Mouse (Mus musculus): ENCODE measurements at regions not wholly inside any gene's neighbourhood (a gene's known extent, or its start where the extent isn't known, plus 50 kb on each side); places are given as distances from the start of the nearest gene placed in this dataset.
A peak's percentile ranks its signal among the peaks of the same experiment; 100 is the strongest.

GRCm38 (mm10) chr2:54033277-54033676 is 52.1 kb downstream of the Rprm start:
- Histone ChIP-seq H3K4me3 (no peak overlapping the region), H3K4me2 (replicated peaks) (no peak overlapping the region), H3K9me3 (no peaks in the 10 kb centered on the region), H3K27me3 (no peaks in the 10 kb centered on the region), H3K4me1 (no peaks in the 10 kb centered on the region), H3K27ac (replicated peaks) (no peak overlapping the region), H3K9ac (replicated peaks) (no peak overlapping the region), H3K36me3 (no peaks in the 10 kb centered on the region)
- WGBS, result 89% methylated on average over 4 of the region's 4 CpGs
- ATAC-seq (replicated peaks), result no peak

GRCm38 (mm10) chr2:54028851-54029250 is 56.5 kb downstream of the Rprm start:
- 81% methylated on average over 2 of the region's 2 CpGs for WGBS
- no peak for ATAC-seq (replicated peaks)
- Histone ChIP-seq H3K4me2 (replicated peaks) (no peak overlapping the region), H3K36me3 (no peaks in the 10 kb centered on the region), H3K9ac (replicated peaks) (no peak overlapping the region), H3K27me3 (no peaks in the 10 kb centered on the region), H3K4me3 (no peak overlapping the region), H3K9me3 (no peaks in the 10 kb centered on the region), H3K27ac (replicated peaks) (no peak overlapping the region), H3K4me1 (no peaks in the 10 kb centered on the region)

- no peak overlapping the region for H3K4me2 ChIP-seq (replicated peaks)
- H3K27me3 ChIP-seq, result no peaks in the 10 kb centered on the region
- no peak overlapping the region for H3K9ac ChIP-seq (replicated peaks)
- ATAC-seq (replicated peaks), result no peak
- no peak overlapping the region for H3K27ac ChIP-seq (replicated peaks)
- WGBS, result 90% methylated on average over 4 of the region's 4 CpGs
- H3K4me3 ChIP-seq, result no peak overlapping the region
- H3K9me3 ChIP-seq, result no peaks in the 10 kb centered on the region
- no peaks in the 10 kb centered on the region for H3K4me1 ChIP-seq
- H3K36me3 ChIP-seq, result no peaks in the 10 kb centered on the region
These were observed 62.6 kb downstream of the Rprm start for GRCm38 (mm10) chr2:54022708-54023107.

GRCm38 (mm10) chr2:53990157-53990556 is 95.2 kb downstream of the Rprm start:
- no peak overlapping the region for H3K4me2 ChIP-seq (replicated peaks)
- no peaks in the 10 kb centered on the region for H3K4me1 ChIP-seq
- no peaks in the 10 kb centered on the region for H3K9me3 ChIP-seq
- H3K27ac ChIP-seq (replicated peaks), result no peak overlapping the region
- WGBS, result 69% methylated on average over 2 of the region's 2 CpGs
- H3K4me3 ChIP-seq, result no peak overlapping the region
- no peaks in the 10 kb centered on the region for H3K27me3 ChIP-seq
- no peak overlapping the region for H3K9ac ChIP-seq (replicated peaks)
- H3K36me3 ChIP-seq, result no peaks in the 10 kb centered on the region
- ATAC-seq (replicated peaks), result no peak

GRCm38 (mm10) chr2:53975707-53976106 is 109.6 kb downstream of the Rprm start:
- no peak overlapping the region for H3K27ac ChIP-seq (replicated peaks)
- no peaks in the 10 kb centered on the region for H3K4me1 ChIP-seq
- no peak overlapping the region for H3K4me3 ChIP-seq
- no peaks in the 10 kb centered on the region for H3K9me3 ChIP-seq
- ATAC-seq (replicated peaks), result 0 out of 2 replicates have a peak, but pooled peaks have one; percentile 57
- no peaks in the 10 kb centered on the region for H3K27me3 ChIP-seq
- H3K36me3 ChIP-seq, result no peaks in the 10 kb centered on the region
- WGBS, result 58% methylated on average over 4 of the region's 4 CpGs
- H3K4me2 ChIP-seq (replicated peaks), result no peak overlapping the region
- no peak overlapping the region for H3K9ac ChIP-seq (replicated peaks)

- 41% methylated on average over 1 of the region's 1 CpGs for WGBS
- H3K9ac ChIP-seq (replicated peaks), result no peak overlapping the region
- H3K27ac ChIP-seq (replicated peaks), result no peak overlapping the region
- no peaks in the 10 kb centered on the region for H3K36me3 ChIP-seq
- no peaks in the 10 kb centered on the region for H3K4me1 ChIP-seq
- H3K4me2 ChIP-seq (replicated peaks), result no peak overlapping the region
- ATAC-seq (replicated peaks), result no peak
- no peaks in the 10 kb centered on the region for H3K9me3 ChIP-seq
- no peak overlapping the region for H3K4me3 ChIP-seq
- no peaks in the 10 kb centered on the region for H3K27me3 ChIP-seq
These were observed 124.9 kb downstream of the Rprm start for GRCm38 (mm10) chr2:53960499-53960898.

- H3K36me3 ChIP-seq, result no peaks in the 10 kb centered on the region
- H3K9me3 ChIP-seq, result no peaks in the 10 kb centered on the region
- H3K4me2 ChIP-seq (replicated peaks), result no peak overlapping the region
- H3K4me1 ChIP-seq, result no peaks in the 10 kb centered on the region
- H3K27me3 ChIP-seq, result no peaks in the 10 kb centered on the region
- 48% methylated on average over 2 of the region's 2 CpGs for WGBS
- no peak overlapping the region for H3K4me3 ChIP-seq
- no peak for ATAC-seq (replicated peaks)
- H3K27ac ChIP-seq (replicated peaks), result no peak overlapping the region
- H3K9ac ChIP-seq (replicated peaks), result no peak overlapping the region
These were observed 137.1 kb downstream of the Rprm start for GRCm38 (mm10) chr2:53948237-53948636.

- Histone ChIP-seq H3K36me3 (no peaks in the 10 kb centered on the region), H3K4me1 (no peaks in the 10 kb centered on the region), H3K9ac (replicated peaks) (no peak overlapping the region), H3K9me3 (no peaks in the 10 kb centered on the region), H3K4me2 (replicated peaks) (no peak overlapping the region), H3K27me3 (no peaks in the 10 kb centered on the region), H3K4me3 (no peak overlapping the region), H3K27ac (replicated peaks) (no peak overlapping the region)
- ATAC-seq (replicated peaks), result no peak
These were observed 137.8 kb downstream of the Rprm start for GRCm38 (mm10) chr2:53947534-53947933.

GRCm38 (mm10) chr2:53911857-53912256 is 173.5 kb downstream of the Rprm start:
- H3K36me3 ChIP-seq, result no peaks in the 10 kb centered on the region
- no peak for ATAC-seq (replicated peaks)
- H3K4me2 ChIP-seq (replicated peaks), result no peak overlapping the region
- no peaks in the 10 kb centered on the region for H3K4me1 ChIP-seq
- WGBS, result 85% methylated on average over 3 of the region's 3 CpGs
- H3K9ac ChIP-seq (replicated peaks), result no peak overlapping the region
- no peak overlapping the region for H3K4me3 ChIP-seq
- no peak overlapping the region for H3K27ac ChIP-seq (replicated peaks)
- no peaks in the 10 kb centered on the region for H3K27me3 ChIP-seq
- H3K9me3 ChIP-seq, result no peaks in the 10 kb centered on the region

Measured in forebrain, embryonic 15.5 days (tissue).